Mouse (Mus musculus) layer of hippocampus, adult 11-12 months (tissue): ENCODE measurements around the gene Rcsd1.

Experiments used
- DNase-seq: peaks from one replicate; pipeline ENCODE4 v3.0.0; 2022; ENCODE audit warnings: low spot score

Rcsd1 gene

GRCm38 (mm10) chr1:165661725-165662124, 47.8 kb downstream of the Rcsd1 start:
- no peak for DNase-seq

GRCm38 (mm10) chr1:165661191-165661590, 48.4 kb downstream of the Rcsd1 start:
- no peak for DNase-seq

- DNase-seq: peak; percentile 82
These were observed 48.8 kb downstream of the Rcsd1 start for GRCm38 (mm10) chr1:165660774-165661173.

GRCm38 (mm10) chr1:165658602-165659001, 51.0 kb downstream of the Rcsd1 start:
- DNase-seq: peak; percentile 89

- DNase-seq: no peak
These were observed 54.1 kb downstream of the Rcsd1 start for GRCm38 (mm10) chr1:165655482-165655881.

- DNase-seq: no peak
These were observed 54.5 kb downstream of the Rcsd1 start for GRCm38 (mm10) chr1:165655022-165655421.

- no peak for DNase-seq
These were observed 56.3 kb downstream of the Rcsd1 start for GRCm38 (mm10) chr1:165653126-165653885.

GRCm38 (mm10) chr1:165652507-165652906, 57.0 kb downstream of the Rcsd1 start:
- DNase-seq: no peak

- DNase-seq: no peak
These were observed 58.4 kb downstream of the Rcsd1 start for GRCm38 (mm10) chr1:165651158-165651557.

GRCm38 (mm10) chr1:165645102-165645501, 64.5 kb downstream of the Rcsd1 start:
- no peak for DNase-seq

GRCm38 (mm10) chr1:165643735-165644134, 65.8 kb downstream of the Rcsd1 start:
- no peak for DNase-seq

GRCm38 (mm10) chr1:165642780-165643311, 66.7 kb downstream of the Rcsd1 start:
- peak; percentile 43 for DNase-seq

DNA sequence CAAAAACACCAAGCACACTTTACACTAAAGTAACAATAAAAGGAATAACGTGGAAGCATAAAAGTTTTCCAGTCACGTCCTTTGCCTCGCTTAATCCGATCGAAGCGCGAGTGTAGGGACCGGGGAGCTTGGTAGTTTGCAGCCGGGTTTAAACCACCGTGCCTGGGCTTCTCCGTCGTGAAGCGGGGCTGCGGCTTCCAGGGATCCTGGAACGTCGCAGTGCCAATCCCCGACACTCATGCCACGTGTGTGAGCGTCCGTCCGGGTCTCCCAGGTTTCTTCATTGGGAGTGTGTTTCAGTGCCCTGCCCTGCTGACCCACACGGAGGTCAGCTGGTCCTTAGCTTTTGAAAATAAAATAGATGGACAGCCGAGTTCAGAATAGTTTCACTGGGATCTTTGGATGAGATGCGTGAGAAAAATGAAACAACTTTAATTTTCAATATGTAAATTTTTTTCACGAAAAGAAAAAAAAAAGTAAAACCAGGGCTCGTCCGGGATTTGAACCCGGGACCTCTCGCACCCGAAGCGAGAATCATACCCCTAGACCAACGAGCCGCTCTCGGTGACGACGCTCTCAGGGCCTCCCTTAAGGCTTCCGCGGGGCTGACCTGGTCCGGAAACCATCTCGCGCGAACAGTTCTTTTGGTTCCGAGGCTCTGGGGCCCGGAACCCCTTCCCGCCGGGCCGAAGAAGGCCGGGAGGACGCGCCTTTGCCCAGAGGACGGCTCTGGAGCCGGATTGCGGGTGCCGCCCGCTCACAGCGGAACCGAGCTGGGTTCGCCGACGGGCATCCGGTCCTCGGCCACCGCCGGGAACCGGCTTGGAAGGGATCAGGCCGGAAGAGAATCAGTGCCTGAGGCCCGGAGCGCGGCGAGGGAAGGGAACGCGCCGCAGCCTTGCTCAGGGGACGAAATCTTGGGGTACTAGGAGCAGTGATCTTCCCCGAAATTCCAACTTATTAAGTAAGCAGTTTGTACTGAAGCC, 67.5 kb downstream of the Rcsd1 start:
- DNase-seq: peak; percentile 90

DNA sequence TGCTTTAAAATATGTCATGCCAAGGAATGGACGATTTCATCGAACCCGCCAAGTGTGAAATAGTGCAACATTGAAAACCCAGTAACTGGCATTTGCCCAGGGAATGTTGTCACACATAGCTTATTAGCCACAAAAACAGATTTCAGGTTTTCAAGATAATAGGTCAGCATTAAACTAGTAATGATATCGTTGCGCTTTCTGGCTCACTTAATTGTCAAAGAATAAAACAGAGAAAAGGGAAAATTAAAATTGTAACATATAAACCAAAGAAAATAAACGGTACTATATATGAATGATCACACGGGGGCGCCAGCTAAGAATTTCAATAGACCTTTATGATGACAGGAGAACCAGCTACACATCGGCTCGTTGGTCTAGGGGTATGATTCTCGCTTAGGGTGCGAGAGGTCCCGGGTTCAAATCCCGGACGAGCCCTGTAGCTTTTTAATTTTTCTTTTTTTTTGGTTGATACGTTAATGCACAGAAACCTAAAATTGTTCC, 68.2 kb downstream of the Rcsd1 start:
- peak; percentile 83 for DNase-seq

DNA sequence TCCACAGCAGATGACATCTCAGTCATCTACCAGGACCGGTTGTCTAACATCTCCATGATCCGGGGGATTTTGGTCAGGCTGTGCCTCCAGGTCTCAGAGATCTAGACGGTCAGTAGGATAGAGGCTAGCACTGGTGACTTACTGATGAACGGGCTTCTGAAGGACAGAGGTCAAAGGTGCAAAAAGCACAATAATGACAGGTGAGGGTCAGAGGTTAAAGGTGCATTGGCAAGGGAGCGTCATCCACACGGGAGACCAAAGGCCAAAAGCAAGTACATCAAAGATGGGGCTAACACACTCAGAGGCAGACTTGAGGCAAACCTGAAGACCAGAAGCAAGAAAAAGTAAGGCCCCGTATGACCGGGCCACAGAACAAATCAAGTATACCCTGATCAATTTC, 73.3 kb downstream of the Rcsd1 start:
- DNase-seq: no peak

- DNase-seq: no peak
These were observed 74.3 kb downstream of the Rcsd1 start for GRCm38 (mm10) chr1:165635055-165635897.

GRCm38 (mm10) chr1:165634151-165634884, 75.2 kb downstream of the Rcsd1 start, which contains the start of gene Mpzl1:
Gene Mpzl1 (minus strand): TSS chr1:165634538.
- DNase-seq: peak; percentile 98

DNA sequence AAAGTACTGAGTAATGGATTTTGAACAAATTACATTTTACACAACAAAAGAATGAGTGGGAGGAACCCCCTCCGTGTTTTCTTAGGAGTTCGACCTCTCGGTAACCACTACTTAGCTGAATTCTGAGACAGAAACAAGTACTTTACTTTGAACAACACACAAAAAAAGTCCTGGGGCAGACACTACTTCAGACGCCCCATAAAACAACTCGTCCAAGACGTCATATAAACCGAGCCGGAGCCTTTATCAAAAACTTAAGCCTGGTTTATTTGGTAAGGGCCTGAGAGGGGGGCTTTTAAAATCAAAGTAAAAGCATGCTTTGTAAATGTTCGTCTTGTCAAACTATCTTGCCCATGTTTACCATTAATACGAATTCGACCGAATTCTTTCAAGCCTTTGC, 76.2 kb downstream of the Rcsd1 start:
- no peak for DNase-seq

GRCm38 (mm10) chr1:165631136-165631535, 78.4 kb downstream of the Rcsd1 start:
- DNase-seq: no peak

DNA sequence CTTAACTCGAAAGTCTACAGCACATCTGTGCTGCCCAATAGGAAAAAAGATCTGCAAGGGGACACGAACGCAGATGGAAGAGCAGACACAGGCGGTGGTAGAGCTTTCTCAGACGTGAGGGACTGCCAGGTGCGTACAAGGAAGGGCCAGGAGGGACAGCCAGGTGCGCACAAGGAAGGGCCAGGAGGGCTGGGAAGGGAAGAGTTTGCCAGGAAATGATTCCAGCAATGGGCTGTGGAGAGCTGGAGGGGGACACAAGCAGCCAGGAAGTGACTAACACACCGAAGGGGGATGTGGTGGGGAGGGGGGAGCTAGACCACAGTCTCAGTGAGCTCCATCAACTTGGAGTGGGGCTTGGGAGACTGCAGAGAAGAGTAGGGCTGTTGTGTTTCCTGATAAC, 79.6 kb downstream of the Rcsd1 start:
- DNase-seq: no peak

DNA sequence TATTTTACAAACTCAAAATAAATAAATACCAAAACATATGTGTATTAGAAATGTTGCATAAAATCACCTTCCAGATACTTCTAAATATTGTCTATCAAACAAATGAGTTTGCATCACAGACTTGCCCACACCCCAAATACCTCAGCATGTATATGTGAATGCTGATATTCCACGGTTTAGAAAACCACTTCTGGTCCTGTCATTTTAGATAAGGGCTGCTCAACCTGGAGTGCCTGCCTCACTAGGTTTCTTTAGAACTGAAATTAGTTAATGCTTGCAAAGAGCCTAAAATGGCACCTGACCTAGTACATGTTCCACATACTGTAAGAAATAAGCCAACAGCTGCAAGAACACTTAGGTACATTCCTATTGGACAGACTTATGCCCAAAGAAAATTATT, 81.0 kb downstream of the Rcsd1 start:
- DNase-seq: no peak
